8 mouse cellular contexts compared by ENCODE assay signal in genomic region chr4:135269656-135270341, GRCm38 (mm10). TPM values are rescaled to one million over a fixed set of nuclear protein-coding genes. Genes with fewer than 3 reads are reported as not detected.
DNase-seq lines count a peak whose midpoint lies in the region; ATAC-seq lines count a peak whose summit lies in the region.
"Had no signal": no experiment of that assay in that cellular context is flagged by ENCODE, and none has a peak within 500 bp of the region (broad histone marks: within the 10 kb centered on the region; RNA-seq: fewer than 3 reads in every experiment).

No protein-coding gene starts in this region.

- no peaks in the 10 kb centered on the region for H3K36me3 ChIP-seq in heart, embryonic 16.5 days (ENCODE audit: control insufficient read depth, insufficient read depth)
- no peaks in the 10 kb centered on the region for H3K36me3 ChIP-seq in lung, embryonic 15.5 days

- no peak for ATAC-seq in heart, embryonic 16.5 days (replicated peaks; ENCODE audit: extremely low read depth, insufficient read depth, low FRiP score)
- no peak for ATAC-seq in lung, embryonic 15.5 days (ENCODE audit: borderline replicate concordance, extremely low read depth, low FRiP score, low TSS enrichment)

- peaks cover 59% of the 10 kb centered on the region for H3K4me1 ChIP-seq in heart, embryonic 16.5 days (ENCODE audit: control insufficient read depth, insufficient read depth, low read length)
- peaks cover 63% of the 10 kb centered on the region for H3K4me1 ChIP-seq in lung, embryonic 15.5 days

- H3K27me3 ChIP-seq in heart, embryonic 16.5 days (ENCODE audit: control insufficient read depth, insufficient read depth, low read length), result no peaks in the 10 kb centered on the region
- H3K27me3 ChIP-seq in lung, embryonic 15.5 days, result no peaks in the 10 kb centered on the region

- H3K9me3 ChIP-seq in heart, embryonic 16.5 days (replicated peaks; ENCODE audit: control insufficient read depth, low read length), result no peaks in the 10 kb centered on the region
- H3K9me3 ChIP-seq in lung, embryonic 15.5 days, result no peaks in the 10 kb centered on the region

- H3K9ac ChIP-seq in heart, embryonic 16.5 days (ENCODE audit: low read length), result peak overlapping the region; percentile 94
- H3K9ac ChIP-seq in lung, embryonic 15.5 days, result peak overlapping the region; percentile 15; the same call in 1 of the 2 replicates

- H3K4me2 ChIP-seq in heart, embryonic 16.5 days (ENCODE audit: low read depth, low read length), result peak overlapping the region; percentile 82
- peak overlapping the region; percentile 61 for H3K4me2 ChIP-seq in lung, embryonic 15.5 days

- peak; percentile 34 for DNase-seq in thymus, postnatal 14 days
- DNase-seq in thymus, postnatal 36 days, result no peak
- no peak for DNase-seq in urinary bladder, adult 18-20 months (ENCODE audit: low spot score in 2 of 2)
- DNase-seq in testis, postnatal 10 days (ENCODE audit: low spot score), result no peak
- DNase-seq in adrenal gland, adult 8-10 months, result no peak
- DNase-seq: retina, postnatal 1 day had no signal

- peak overlapping the region; percentile 89 for H3K4me3 ChIP-seq in heart, embryonic 16.5 days (ENCODE audit: low read length)
- H3K4me3 ChIP-seq in lung, embryonic 15.5 days, result peak overlapping the region; percentile 96

- peak overlapping the region; percentile 99 for H3K27ac ChIP-seq in heart, embryonic 16.5 days (ENCODE audit: low read length)
- 0 out of 2 replicates have a peak overlapping the region, but pooled peaks have one; percentile 19 for H3K27ac ChIP-seq in lung, embryonic 15.5 days

- 27% methylated on average over 7 of the region's 7 CpGs for WGBS in heart, embryonic 16.5 days
- WGBS in lung, embryonic 15.5 days, result 67% methylated on average over 7 of the region's 7 CpGs

RNA-seq across cellular contexts. Expression of gene Clic4, which starts 2.8 kb away (rescaled TPM):
- polyA plus RNA-seq in heart, embryonic 16.5 days (2015; fragmentation: Nextera tagmentation; extraction: Ambion mirVana), result 289 and 296 TPM in 2 replicates
- 181 and 185 TPM in 2 replicates for polyA plus RNA-seq in lung, embryonic 15.5 days (2015; fragmentation: Nextera tagmentation; extraction: Ambion mirVana)
- total RNA-seq in adrenal gland, adult 8-10 months (2022), result 10 to 100 TPM; 59.8 to 89.0 (median 74.4) TPM
